Mouse (Mus musculus): ENCODE data around the gene Tmem131.
"Not testable (repeated sequence)": the region's sequence is repeated elsewhere in the genome, so short reads cannot be mapped to it uniquely, and the experiment has no call there.

Gene Tmem131

DNA sequence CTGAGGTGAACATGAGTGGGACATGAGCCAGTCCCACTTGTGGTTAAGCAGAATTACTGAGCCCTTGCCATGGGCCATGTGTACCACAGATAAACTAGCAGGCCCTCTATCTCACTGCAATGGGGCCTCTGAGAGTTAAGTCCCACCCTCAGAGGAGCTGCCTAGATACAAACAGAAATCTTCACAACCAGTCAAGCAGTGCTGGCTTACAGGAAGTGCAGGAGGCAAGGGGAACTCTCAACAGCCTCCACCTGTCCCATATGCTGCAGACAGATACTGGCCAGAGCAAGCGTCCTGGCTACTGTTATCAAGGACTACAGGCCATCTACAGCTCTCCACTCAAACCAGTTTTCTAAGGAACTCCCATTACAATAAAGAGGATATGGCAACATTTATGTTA is 23.7 kb downstream of the Tmem131 start:
- H3K4me1 ChIP-seq (replicated peaks; ENCODE audit: low read depth, low read length): peaks cover 100% of the 10 kb centered on the region
- H3K36me3 ChIP-seq (ENCODE audit: insufficient read depth, low read length): peaks cover 93% of the 10 kb centered on the region
- H3K4me3 ChIP-seq (replicated peaks; ENCODE audit: low read length): no peak overlapping the region
- H3K9me3 ChIP-seq (ENCODE audit: low read length): no peaks in the 10 kb centered on the region
- H3K27me3 ChIP-seq (ENCODE audit: insufficient read depth, low read length): no peaks in the 10 kb centered on the region
- TF ChIP-seq POU5F1 (IDR thresholded peaks at IDR 0.05; ENCODE audit: borderline replicate concordance, low read length) (no peak), NANOG (IDR thresholded peaks at IDR 0.05; ENCODE audit: borderline replicate concordance, low read length) (no peak), CTCF (conservative IDR thresholded peaks at IDR 0.05; ENCODE audit: low read length) (no peak)

- TF ChIP-seq POU5F1 (IDR thresholded peaks at IDR 0.05; ENCODE audit: borderline replicate concordance, low read length) (no peak), NANOG (IDR thresholded peaks at IDR 0.05; ENCODE audit: borderline replicate concordance, low read length) (no peak), CTCF (conservative IDR thresholded peaks at IDR 0.05; ENCODE audit: low read length) (no peak)
- H3K9me3 ChIP-seq (ENCODE audit: low read length): no peaks in the 10 kb centered on the region
Measured at GRCm38 (mm10) chr1:36917423-36917822, 26.0 kb downstream of the Tmem131 start.

DNA sequence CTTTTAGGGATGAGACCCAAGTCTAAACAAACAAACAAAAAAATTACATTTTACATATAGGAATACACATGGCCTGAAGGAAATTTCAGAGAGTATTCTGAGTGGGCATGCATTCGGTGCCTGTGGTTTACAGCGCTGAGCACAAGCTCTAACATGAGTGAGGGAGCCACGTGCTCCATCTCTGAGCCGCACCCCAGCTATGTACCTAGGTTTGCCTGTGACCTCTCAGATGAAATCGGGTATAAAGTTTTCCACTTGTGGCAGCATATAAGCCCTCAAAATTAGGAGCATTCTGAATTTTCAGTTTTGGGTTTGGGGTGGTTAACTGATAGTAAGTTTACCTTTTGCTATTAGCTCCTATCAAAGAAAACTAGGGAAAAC is 28.3 kb downstream of the Tmem131 start:
- peaks cover 57% of the 10 kb centered on the region for H3K36me3 ChIP-seq (ENCODE audit: insufficient read depth, low read length)

More at GRCm38 (mm10) chr1:36917423-36917822, 26.0 kb downstream of the Tmem131 start:
- Histone ChIP-seq H3K4me3 (replicated peaks; ENCODE audit: low read length) (no peak overlapping the region), H3K4me1 (replicated peaks; ENCODE audit: low read depth, low read length) (peaks cover 90% of the 10 kb centered on the region), H3K27me3 (ENCODE audit: insufficient read depth, low read length) (no peaks in the 10 kb centered on the region), H3K36me3 (ENCODE audit: insufficient read depth, low read length) (peaks cover 76% of the 10 kb centered on the region)

GRCm38 (mm10) chr1:36914455-36915199 is 28.8 kb downstream of the Tmem131 start:
- peaks cover 54% of the 10 kb centered on the region for H3K36me3 ChIP-seq (ENCODE audit: insufficient read depth, low read length)
- no peaks in the 10 kb centered on the region for H3K27me3 ChIP-seq (ENCODE audit: insufficient read depth, low read length)
- H3K4me3 ChIP-seq (replicated peaks; ENCODE audit: low read length): no peak overlapping the region
- peaks cover 77% of the 10 kb centered on the region for H3K4me1 ChIP-seq (replicated peaks; ENCODE audit: low read depth, low read length)
- no peaks in the 10 kb centered on the region for H3K9me3 ChIP-seq (ENCODE audit: low read length)
- TF ChIP-seq NANOG (IDR thresholded peaks at IDR 0.05; ENCODE audit: borderline replicate concordance, low read length) (no peak), POU5F1 (IDR thresholded peaks at IDR 0.05; ENCODE audit: borderline replicate concordance, low read length) (no peak), CTCF (conservative IDR thresholded peaks at IDR 0.05; ENCODE audit: low read length) (no peak)

More for the DNA sequence above, 28.3 kb downstream of the Tmem131 start:
- Histone ChIP-seq H3K4me3 (replicated peaks; ENCODE audit: low read length) (no peak overlapping the region), H3K27me3 (ENCODE audit: insufficient read depth, low read length) (no peaks in the 10 kb centered on the region), H3K4me1 (replicated peaks; ENCODE audit: low read depth, low read length) (peaks cover 77% of the 10 kb centered on the region), H3K9me3 (ENCODE audit: low read length) (no peaks in the 10 kb centered on the region)
- TF ChIP-seq CTCF (conservative IDR thresholded peaks at IDR 0.05; ENCODE audit: low read length): no peak

DNA sequence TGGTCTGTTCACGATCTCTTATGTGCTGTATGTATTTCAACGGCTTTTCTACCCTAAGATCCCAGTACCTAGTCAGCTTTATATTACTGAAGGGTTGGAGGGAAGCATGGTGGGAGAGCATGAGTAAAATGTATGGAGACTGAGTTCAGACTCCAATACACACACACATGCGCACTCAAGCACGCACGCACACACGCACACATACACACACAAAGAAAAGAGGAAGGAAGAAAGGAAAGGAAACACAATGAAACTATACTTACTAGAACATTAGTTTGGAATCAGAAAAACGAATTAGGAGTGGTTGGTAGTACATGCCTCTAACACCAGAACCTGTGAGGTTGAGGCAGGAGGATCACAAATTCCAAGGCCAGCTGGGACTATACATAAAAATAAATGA is 29.7 kb downstream of the Tmem131 start:
- no peaks in the 10 kb centered on the region for H3K27me3 ChIP-seq (ENCODE audit: insufficient read depth, low read length)
- peaks cover 49% of the 10 kb centered on the region for H3K36me3 ChIP-seq (ENCODE audit: insufficient read depth, low read length)
- TF ChIP-seq POU5F1 (IDR thresholded peaks at IDR 0.05; ENCODE audit: borderline replicate concordance, low read length) (no peak), NANOG (IDR thresholded peaks at IDR 0.05; ENCODE audit: borderline replicate concordance, low read length) (no peak), CTCF (conservative IDR thresholded peaks at IDR 0.05; ENCODE audit: low read length) (no peak)
- peaks cover 77% of the 10 kb centered on the region for H3K4me1 ChIP-seq (replicated peaks; ENCODE audit: low read depth, low read length)
- no peak overlapping the region for H3K4me3 ChIP-seq (replicated peaks; ENCODE audit: low read length)
- no peaks in the 10 kb centered on the region for H3K9me3 ChIP-seq (ENCODE audit: low read length)

- Histone ChIP-seq H3K4me3 (replicated peaks; ENCODE audit: low read length) (no peak overlapping the region), H3K4me1 (replicated peaks; ENCODE audit: low read depth, low read length) (peaks cover 77% of the 10 kb centered on the region), H3K9me3 (ENCODE audit: low read length) (no peaks in the 10 kb centered on the region), H3K36me3 (ENCODE audit: insufficient read depth, low read length) (peaks cover 34% of the 10 kb centered on the region), H3K27me3 (ENCODE audit: insufficient read depth, low read length) (no peaks in the 10 kb centered on the region)
- TF ChIP-seq CTCF (conservative IDR thresholded peaks at IDR 0.05; ENCODE audit: low read length): no peak
- TF ChIP-seq POU5F1 (IDR thresholded peaks at IDR 0.05; ENCODE audit: borderline replicate concordance, low read length): no peak
- TF ChIP-seq NANOG (IDR thresholded peaks at IDR 0.05; ENCODE audit: borderline replicate concordance, low read length): no peak
Measured at GRCm38 (mm10) chr1:36912239-36912638, 31.2 kb downstream of the Tmem131 start.

- H3K27me3 ChIP-seq (ENCODE audit: insufficient read depth, low read length): no peaks in the 10 kb centered on the region
- H3K9me3 ChIP-seq (ENCODE audit: low read length): no peaks in the 10 kb centered on the region
- peaks cover 29% of the 10 kb centered on the region for H3K36me3 ChIP-seq (ENCODE audit: insufficient read depth, low read length)
- TF ChIP-seq CTCF (conservative IDR thresholded peaks at IDR 0.05; ENCODE audit: low read length) (no peak), POU5F1 (IDR thresholded peaks at IDR 0.05; ENCODE audit: borderline replicate concordance, low read length) (no peak), NANOG (IDR thresholded peaks at IDR 0.05; ENCODE audit: borderline replicate concordance, low read length) (no peak)
- peaks cover 75% of the 10 kb centered on the region for H3K4me1 ChIP-seq (replicated peaks; ENCODE audit: low read depth, low read length)
- H3K4me3 ChIP-seq (replicated peaks; ENCODE audit: low read length): no peak overlapping the region
Measured at GRCm38 (mm10) chr1:36911603-36912002, 31.9 kb downstream of the Tmem131 start.

GRCm38 (mm10) chr1:36910397-36910796 is 33.1 kb downstream of the Tmem131 start:
- H3K4me1 ChIP-seq (replicated peaks; ENCODE audit: low read depth, low read length): peaks cover 71% of the 10 kb centered on the region
- no peak overlapping the region for H3K4me3 ChIP-seq (replicated peaks; ENCODE audit: low read length)
- H3K9me3 ChIP-seq (ENCODE audit: low read length): no peaks in the 10 kb centered on the region
- no peaks in the 10 kb centered on the region for H3K27me3 ChIP-seq (ENCODE audit: insufficient read depth, low read length)
- TF ChIP-seq CTCF (conservative IDR thresholded peaks at IDR 0.05; ENCODE audit: low read length): no peak
- no peak for TF ChIP-seq POU5F1 (IDR thresholded peaks at IDR 0.05; ENCODE audit: borderline replicate concordance, low read length)
- TF ChIP-seq NANOG (IDR thresholded peaks at IDR 0.05; ENCODE audit: borderline replicate concordance, low read length): no peak
- H3K36me3 ChIP-seq (ENCODE audit: insufficient read depth, low read length): peaks cover 21% of the 10 kb centered on the region

DNA sequence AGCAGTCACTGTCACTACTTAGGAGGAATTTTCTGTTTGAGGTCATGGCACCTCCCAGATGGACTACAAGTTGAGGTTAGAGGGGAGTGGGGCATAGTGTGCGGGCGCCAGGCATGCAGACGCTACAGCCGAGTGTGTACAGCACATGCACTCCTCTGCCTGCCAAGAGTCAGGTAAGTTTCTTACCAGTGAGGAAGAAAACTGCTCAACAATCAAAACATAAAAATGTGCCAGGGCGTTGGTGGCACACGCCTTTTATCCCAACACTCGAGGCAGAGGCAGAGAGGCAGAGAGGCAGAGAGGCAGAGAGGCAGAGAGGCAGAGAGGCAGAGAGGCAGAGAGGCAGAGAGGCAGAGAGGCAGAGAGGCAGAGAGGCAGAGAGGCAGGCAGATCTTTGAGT is 33.5 kb downstream of the Tmem131 start:
- not testable (repeated sequence) for H3K27me3 ChIP-seq (ENCODE audit: insufficient read depth, low read length)

More for the DNA sequence above, 33.5 kb downstream of the Tmem131 start:
- Histone ChIP-seq H3K36me3 (ENCODE audit: insufficient read depth, low read length) (peaks cover 22% of the 10 kb centered on the region), H3K4me3 (replicated peaks; ENCODE audit: low read length) (0 out of 2 replicates have a peak overlapping the region, but pooled peaks have one; percentile 3), H3K4me1 (replicated peaks; ENCODE audit: low read depth, low read length) (peaks cover 71% of the 10 kb centered on the region)
- H3K9me3 ChIP-seq (ENCODE audit: low read length): not testable (repeated sequence)

Data from E14TG2a.4 (cell line).